Mouse (Mus musculus): Measurements from ENCODE around the gene Grik4. TPM values are rescaled to one million over a fixed set of nuclear protein-coding genes. Genes with fewer than 3 reads are reported as not detected.

Grik4 gene
- total and polyA plus RNA-seq, 3 experiments: not detected

DNA sequence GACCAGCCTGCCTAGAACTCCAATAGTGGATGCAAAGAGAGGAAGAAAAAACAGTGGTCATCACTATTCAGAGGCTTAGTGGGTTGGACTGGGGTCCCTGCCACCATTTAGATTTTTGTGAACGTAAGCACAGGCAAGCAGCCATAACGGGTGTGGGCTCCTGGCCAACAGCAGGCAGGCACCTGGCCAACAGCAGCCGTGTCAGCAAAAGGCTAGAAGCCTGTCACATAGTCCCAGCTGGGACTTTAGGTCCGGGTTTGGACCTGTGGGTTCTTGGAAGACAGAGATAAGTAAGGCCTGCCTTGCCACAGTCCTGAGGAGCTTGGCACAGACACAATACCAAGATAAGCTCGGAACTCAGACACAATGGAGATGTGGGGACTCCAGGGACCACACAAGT lies 145.1 kb downstream of the Grik4 start:
- no peak overlapping the region for H3K4me3 ChIP-seq (replicated peaks in 1 of 3; ENCODE audit: low read depth in 2 of 3, low read length in 2 of 3, poor library complexity in 1 of 3)
- TF ChIP-seq TCF12 (IDR thresholded peaks at IDR 0.05; ENCODE audit: low read depth, low read length) (no peak), MYC (IDR thresholded peaks at IDR 0.05; ENCODE audit: low read depth, low read length) (no peak)
- H3K9me3 ChIP-seq (replicated peaks; ENCODE audit: low read length): no peaks in the 10 kb centered on the region
- H3K4me2 ChIP-seq (ENCODE audit: insufficient read depth, low read depth, poor library complexity, severe bottlenecking): no peak overlapping the region
- H3K36me3 ChIP-seq (replicated peaks in 1 of 2; ENCODE audit: control insufficient read depth in 1 of 2, insufficient read depth in 1 of 2, low read length in 1 of 2): no peaks in the 10 kb centered on the region
- H3K79me2 ChIP-seq (replicated peaks; ENCODE audit: control insufficient read depth, extremely low read depth, insufficient read depth, poor library complexity, severe bottlenecking): no peaks in the 10 kb centered on the region
- DNase-seq (ENCODE audit: extremely low read depth): no peak
- H3K9ac ChIP-seq (ENCODE audit: insufficient read depth, low read depth): no peak overlapping the region
- H3K4me1 ChIP-seq (ENCODE audit: control insufficient read depth in 1 of 2, insufficient read depth in 2 of 2): no peaks in the 10 kb centered on the region
- in situ Hi-C loops (cut with MboI; ENCODE audit: low pct_ligation_motif_present, low pct_unique_long_range_greater_than_20kb, low sequenced_read_pairs) (loop anchor here (25.0 kb wide), 1 partner anchor 412 kb away; the partner anchor contains the start of gene Tecta), dilution Hi-C loops (cut with MboI; ENCODE audit: extremely low pct_ligation_motif_present, extremely low pct_unique_long_range_greater_than_20kb, low sequenced_read_pairs) (no loop called here)
- no peak overlapping the region for H3K27ac ChIP-seq (ENCODE audit: insufficient read depth, low read depth)
- H3K27me3 ChIP-seq (replicated peaks): peaks cover 91% of the 10 kb centered on the region

GRCm38 (mm10) chr9:42798280-42798679 lies 146.0 kb downstream of the Grik4 start:
- H3K9ac ChIP-seq (ENCODE audit: insufficient read depth, low read depth): no peak overlapping the region
- H3K4me2 ChIP-seq (ENCODE audit: insufficient read depth, low read depth, poor library complexity, severe bottlenecking): no peak overlapping the region
- peaks cover 91% of the 10 kb centered on the region for H3K27me3 ChIP-seq (replicated peaks)
- dilution Hi-C loops (cut with MboI; ENCODE audit: extremely low pct_ligation_motif_present, extremely low pct_unique_long_range_greater_than_20kb, low sequenced_read_pairs): no loop called here
- H3K4me3 ChIP-seq (replicated peaks in 1 of 3; ENCODE audit: low read depth in 2 of 3, low read length in 2 of 3, poor library complexity in 1 of 3): no peak overlapping the region
- in situ Hi-C loops (cut with MboI; ENCODE audit: low pct_ligation_motif_present, low pct_unique_long_range_greater_than_20kb, low sequenced_read_pairs): loop anchor here (25.0 kb wide), 1 partner anchor 411 kb away; the partner anchor contains the start of gene Tecta
- DNase-seq (ENCODE audit: extremely low read depth): no peak
- no peaks in the 10 kb centered on the region for H3K4me1 ChIP-seq (ENCODE audit: control insufficient read depth in 1 of 2, insufficient read depth in 2 of 2)
- no peak overlapping the region for H3K27ac ChIP-seq (ENCODE audit: insufficient read depth, low read depth)
- no peak for TF ChIP-seq POLR2AphosphoS2 (IDR thresholded peaks at IDR 0.05; ENCODE audit: low read depth, low read length)
- no peak for TF ChIP-seq TCF12 (IDR thresholded peaks at IDR 0.05; ENCODE audit: low read depth, low read length)
- no peak for TF ChIP-seq MEF2A (IDR thresholded peaks at IDR 0.05; ENCODE audit: borderline replicate concordance, low read depth, low read length)
- no peak for TF ChIP-seq MAX (IDR thresholded peaks at IDR 0.05; ENCODE audit: low read length)
- no peak for TF ChIP-seq BHLHE40 (IDR thresholded peaks at IDR 0.05; ENCODE audit: low read depth, low read length)
- no peak for TF ChIP-seq NELFE (IDR thresholded peaks at IDR 0.05; ENCODE audit: low read depth, low read length)
- no peak for TF ChIP-seq MAZ (IDR thresholded peaks at IDR 0.05; ENCODE audit: low read depth, low read length)
- no peak for TF ChIP-seq JUND (conservative IDR thresholded peaks at IDR 0.05; ENCODE audit: low read depth, low read length)
- TF ChIP-seq ELF1 (IDR thresholded peaks at IDR 0.05; ENCODE audit: low read depth, low read length): no peak
- TF ChIP-seq E2F4 (IDR thresholded peaks at IDR 0.05; ENCODE audit: insufficient replicate concordance, low read depth, low read length): no peak
- TF ChIP-seq RAD21 (IDR thresholded peaks at IDR 0.05; ENCODE audit: low read depth, low read length): no peak
- TF ChIP-seq ZNF384 (IDR thresholded peaks at IDR 0.05; ENCODE audit: low read depth, low read length): no peak
- TF ChIP-seq USF2 (conservative IDR thresholded peaks at IDR 0.05; ENCODE audit: low read depth, low read length): no peak
- no peak for TF ChIP-seq EP300 (IDR thresholded peaks at IDR 0.05; ENCODE audit: low read length)
- no peak for TF ChIP-seq UBTF (IDR thresholded peaks at IDR 0.05; ENCODE audit: low read depth, low read length)
- no peak for TF ChIP-seq POLR2A (IDR thresholded peaks at IDR 0.05; ENCODE audit: low read depth, low read length)
- TF ChIP-seq PAX5 (IDR thresholded peaks at IDR 0.05; ENCODE audit: low read length): no peak
- no peak for TF ChIP-seq HCFC1 (IDR thresholded peaks at IDR 0.05; ENCODE audit: low read depth, low read length)
- H3K9me3 ChIP-seq (replicated peaks; ENCODE audit: low read length): no peaks in the 10 kb centered on the region
- no peaks in the 10 kb centered on the region for H3K79me2 ChIP-seq (replicated peaks; ENCODE audit: control insufficient read depth, extremely low read depth, insufficient read depth, poor library complexity, severe bottlenecking)
- no peaks in the 10 kb centered on the region for H3K36me3 ChIP-seq (replicated peaks in 1 of 2; ENCODE audit: control insufficient read depth in 1 of 2, insufficient read depth in 1 of 2, low read length in 1 of 2)

All from CH12.LX (cell line).